Mouse (Mus musculus) MEL (cell line): ENCODE results near the gene Atp6v0a1. TPM values are rescaled to one million over a fixed set of nuclear protein-coding genes. Genes with fewer than 3 reads are reported as not detected.

Experiments used
- DNase-seq: peaks from one replicate; pipeline ENCODE4 v3.0.0; 2011; ENCODE audit warnings: low read depth, low spot score
- H3K27ac ChIP-seq: 2 replicates; pipeline ENCODE4 v1.5.1; 2012; ENCODE audit warnings: low read depth, mild to moderate bottlenecking, control low read depth, low read length, moderate library complexity; ENCODE audit not compliant: control insufficient read depth
- H3K27me3 ChIP-seq, 2 experiments: fragments of 150-350 bp in 1 of 2; sonication (generic) in 1 of 2; 2 replicates each; pipeline ENCODE4 v1.6.1; 2012; ENCODE audit warnings: low read length in 2 of 2, mild to moderate bottlenecking in 2 of 2, improper control_type of control experiment in 1 of 2, moderate library complexity in 1 of 2; ENCODE audit not compliant: insufficient read depth in 2 of 2, control insufficient read depth in 1 of 2
- H3K36me3 ChIP-seq, 2 experiments: 2 replicates each; pipeline ENCODE4 v1.6.1; 2012 to 2014; ENCODE audit warnings: low read length in 2 of 2, improper control_type of control experiment in 1 of 2, inconsistent platforms in 1 of 2, mild to moderate bottlenecking in 1 of 2; ENCODE audit not compliant: insufficient read depth in 2 of 2, control insufficient read depth in 1 of 2
- H3K4me1 ChIP-seq, 2 experiments: fragments of 150-350 bp in 1 of 2; sonication (generic) in 1 of 2; 2 replicates each; pipeline ENCODE4 v1.6.1; 2012; ENCODE audit warnings: low read length in 2 of 2, improper control_type of control experiment in 1 of 2, mild to moderate bottlenecking in 1 of 2; ENCODE audit not compliant: insufficient read depth in 2 of 2, control insufficient read depth in 1 of 2
- H3K4me3 ChIP-seq, 2 experiments: fragments of 150-350 bp in 1 of 2; sonication (generic) in 1 of 2; 2 replicates each; pipeline ENCODE4 v1.5.1; 2012; ENCODE audit warnings: low read depth in 2 of 2, low read length in 2 of 2, mild to moderate bottlenecking in 2 of 2, moderate library complexity in 2 of 2, control low read depth in 1 of 2, improper control_type of control experiment in 1 of 2; ENCODE audit not compliant: control insufficient read depth in 1 of 2, insufficient read depth in 1 of 2
- H3K79me2 ChIP-seq: 2 replicates; pipeline ENCODE4 v1.6.1; 2012; ENCODE audit warnings: mild to moderate bottlenecking, low read length, moderate library complexity; ENCODE audit not compliant: control insufficient read depth, poor library complexity, insufficient read depth
- H3K9ac ChIP-seq: 2 replicates; pipeline ENCODE4 v1.6.1; 2012; ENCODE audit warnings: low read depth, mild to moderate bottlenecking, control low read depth, low read length, moderate library complexity; ENCODE audit not compliant: control insufficient read depth, poor library complexity, severe bottlenecking
- H3K9me3 ChIP-seq: fragments of 150-350 bp; sonication (generic); replicated peaks from 2 replicates; pipeline ENCODE4 v1.6.1; 2012; ENCODE audit warnings: mild to moderate bottlenecking, low read length, improper control_type of control experiment, moderate library complexity; ENCODE audit not compliant: insufficient read depth
- CHD1 ChIP-seq: IDR thresholded peaks from 2 replicates; pipeline ENCODE4 v1.6.1; 2012; ENCODE audit warnings: low read depth, mild to moderate bottlenecking, inconsistent platforms, low read length, improper control_type of control experiment
- CHD2 ChIP-seq: IDR thresholded peaks from 2 replicates; pipeline ENCODE4 v1.6.1; 2011; ENCODE audit warnings: low read length, improper control_type of control experiment
- ELF1 ChIP-seq: IDR thresholded peaks from 2 replicates; pipeline ENCODE4 v1.6.1; 2014; ENCODE audit warnings: low read depth, mild to moderate bottlenecking, inconsistent platforms, low read length, improper control_type of control experiment, moderate library complexity
- ETS1 ChIP-seq: IDR thresholded peaks from 2 replicates; pipeline ENCODE4 v1.6.1; 2012; ENCODE audit warnings: low read depth, mild to moderate bottlenecking, inconsistent platforms, low read length, improper control_type of control experiment, moderate library complexity
- GABPA ChIP-seq: IDR thresholded peaks from 2 replicates; pipeline ENCODE4 v1.6.1; 2012; ENCODE audit warnings: low read depth, mild to moderate bottlenecking, inconsistent platforms, low read length, improper control_type of control experiment, moderate library complexity
- GATA1 ChIP-seq: IDR thresholded peaks from 2 replicates; pipeline ENCODE4 v1.6.1; 2011; ENCODE audit warnings: low read depth, low read length, improper control_type of control experiment
- HCFC1 ChIP-seq: IDR thresholded peaks from 2 replicates; pipeline ENCODE4 v1.6.1; 2012; ENCODE audit warnings: low read depth, mild to moderate bottlenecking, inconsistent platforms, low read length, improper control_type of control experiment, moderate library complexity
- KAT2A ChIP-seq: conservative IDR thresholded peaks from 2 replicates; pipeline ENCODE4 v1.6.1; 2012; ENCODE audit warnings: low read depth, low read length, improper control_type of control experiment, inconsistent platforms
- MAFK ChIP-seq: IDR thresholded peaks from 2 replicates; pipeline ENCODE4 v1.6.1; 2011; ENCODE audit warnings: low read depth, mild to moderate bottlenecking, low read length, improper control_type of control experiment, borderline replicate concordance
- MAX ChIP-seq: IDR thresholded peaks from 2 replicates; pipeline ENCODE4 v1.6.1; 2011; ENCODE audit warnings: low read length, improper control_type of control experiment
- MXI1 ChIP-seq: IDR thresholded peaks from 2 replicates; pipeline ENCODE4 v1.6.1; 2011; ENCODE audit warnings: mild to moderate bottlenecking, low read depth, low read length, improper control_type of control experiment
- MYB ChIP-seq: IDR thresholded peaks from 2 replicates; pipeline ENCODE4 v1.6.1; 2011; ENCODE audit warnings: mild to moderate bottlenecking, low read depth, low read length, improper control_type of control experiment
- MYC ChIP-seq: IDR thresholded peaks from 2 replicates; pipeline ENCODE4 v1.6.1; 2011; ENCODE audit warnings: low read depth, mild to moderate bottlenecking, low read length, improper control_type of control experiment, moderate library complexity
- NELFE ChIP-seq: IDR thresholded peaks from 2 replicates; pipeline ENCODE4 v1.6.1; 2011; ENCODE audit warnings: low read depth, low read length, improper control_type of control experiment
- NRF1 ChIP-seq: IDR thresholded peaks from 2 replicates; pipeline ENCODE4 v1.6.1; 2014; ENCODE audit warnings: low read depth, mild to moderate bottlenecking, inconsistent platforms, low read length, improper control_type of control experiment, moderate library complexity; ENCODE audit not compliant: poor library complexity, insufficient read depth, severe bottlenecking
- RAD21 ChIP-seq: IDR thresholded peaks from 2 replicates; pipeline ENCODE4 v1.6.1; 2011; ENCODE audit warnings: mild to moderate bottlenecking, low read depth, low read length, improper control_type of control experiment
- RCOR1 ChIP-seq: IDR thresholded peaks from 2 replicates; pipeline ENCODE4 v1.6.1; 2012; ENCODE audit warnings: low read depth, mild to moderate bottlenecking, inconsistent platforms, low read length, improper control_type of control experiment
- SIN3A ChIP-seq: IDR thresholded peaks from 2 replicates; pipeline ENCODE4 v1.6.1; 2012; ENCODE audit warnings: low read length, improper control_type of control experiment, inconsistent platforms
- SMC3 ChIP-seq: IDR thresholded peaks from 2 replicates; pipeline ENCODE4 v1.6.1; 2011; ENCODE audit warnings: low read depth, low read length, improper control_type of control experiment
- TBP ChIP-seq: IDR thresholded peaks from 2 replicates; pipeline ENCODE4 v1.8.0; 2011; ENCODE audit warnings: low read depth, low read length, improper control_type of control experiment
- TCF12 ChIP-seq: IDR thresholded peaks from 2 replicates; pipeline ENCODE4 v1.6.1; 2014; ENCODE audit warnings: low read depth, mild to moderate bottlenecking, inconsistent platforms, low read length, improper control_type of control experiment, moderate library complexity
- ZKSCAN1 ChIP-seq: IDR thresholded peaks from 2 replicates; pipeline ENCODE4 v1.6.1; 2012; ENCODE audit warnings: low read depth, mild to moderate bottlenecking, inconsistent platforms, low read length, improper control_type of control experiment, moderate library complexity
- ZNF384 ChIP-seq: IDR thresholded peaks from 2 replicates; pipeline ENCODE4 v1.6.1; 2012; ENCODE audit warnings: low read depth, mild to moderate bottlenecking, inconsistent platforms, low read length, improper control_type of control experiment
- polyA plus RNA-seq, 2 experiments: library from polyadenylated mRNA; stranded (reverse) in 1 of 2; unstranded in 1 of 2; fragments of >175 nt in 1 of 2; fragments of >200 nt in 1 of 2; gene quantifications; 2 replicates each; pipeline versions ENCODE4 v1.2.1 to v1.2.4; 2012; ENCODE audit warnings: low replicate concordance in 2 of 2, low read depth in 1 of 2; ENCODE audit not compliant: insufficient read length in 2 of 2, insufficient read depth in 1 of 2, missing spikeins in 1 of 2
- total RNA-seq: library from RNA; depleted of rRNA; stranded (reverse); fragments of 300-350 nt; gene quantifications from 2 replicates; pipeline ENCODE4 v1.2.3, GENCODE M21; 2012

Gene Atp6v0a1
- total and polyA plus RNA-seq, 3 experiments = 12.8 to 23.2 TPM; not detected in 1

DNA sequence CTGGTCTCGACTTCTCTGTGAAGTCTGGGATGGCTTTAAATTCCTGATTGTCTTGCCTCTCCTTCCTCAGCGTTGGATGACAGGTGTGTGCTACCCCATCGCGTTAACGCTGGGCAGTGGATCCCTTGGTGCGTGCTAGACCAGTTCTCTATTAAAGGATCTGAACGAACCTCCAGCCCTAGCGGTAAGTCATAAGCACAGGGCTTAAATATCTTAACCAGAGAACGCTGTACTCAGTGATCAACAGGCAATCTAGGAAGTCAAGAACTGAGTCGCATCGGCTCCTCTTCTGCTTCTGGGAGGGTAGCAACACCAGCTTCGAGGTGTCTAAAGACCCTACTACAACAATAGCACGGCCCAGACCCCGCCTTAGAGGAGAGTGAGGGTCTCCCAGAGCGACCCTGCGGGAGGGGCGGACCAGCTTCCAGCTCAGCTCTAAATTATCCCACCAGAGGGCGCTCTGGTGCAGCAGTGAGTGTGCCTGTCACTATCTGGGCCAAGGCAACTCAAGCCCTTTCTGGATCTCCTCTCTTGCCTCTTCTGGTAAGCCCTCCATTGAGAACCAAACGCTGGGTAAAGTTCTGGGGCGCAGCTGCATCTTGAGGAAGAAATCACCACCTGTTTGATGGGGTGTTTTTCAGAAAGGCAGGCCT, 26.0 kb upstream of the Atp6v0a1 start (continued):
- TF ChIP-seq RAD21 (peak; percentile 91), MXI1 (peak; percentile 73; the same call in 1 of the 2 replicates), CHD2 (no peak), CHD1 (no peak), NELFE (no peak)

DNA sequence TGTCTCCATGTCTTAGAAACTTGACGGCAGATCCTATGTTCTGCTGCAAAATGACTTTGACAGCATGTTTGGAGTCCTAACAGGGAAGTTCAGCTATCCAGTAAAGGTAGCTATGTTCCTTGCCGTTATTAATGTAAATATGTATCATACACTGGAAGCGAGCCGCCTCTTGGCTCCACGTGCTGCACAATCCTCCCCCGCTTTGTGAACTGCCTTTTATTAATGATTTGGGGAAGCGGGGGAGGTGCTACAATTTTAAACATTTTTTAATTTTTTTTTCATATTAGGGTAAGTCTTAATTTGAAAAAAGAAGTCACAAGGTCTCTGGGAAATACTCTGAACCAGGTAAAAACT, 25.5 kb upstream of the Atp6v0a1 start:
- peaks cover 0 to 10% of the 10 kb centered on the region in 2 experiments; a peak in 2 of 4 replicates for H3K36me3 ChIP-seq
- H3K4me1 ChIP-seq = peaks cover 4 to 11% of the 10 kb centered on the region in 2 experiments; a peak in 3 of 4 replicates
- H3K9ac ChIP-seq = peak overlapping the region; percentile 62
- DNase-seq = no peak
- TF ChIP-seq MAX = peak; percentile 75
- TF ChIP-seq ZKSCAN1 = no peak
- TF ChIP-seq GATA1 = no peak
- no peak for TF ChIP-seq ETS1
- TF ChIP-seq TBP = peak; percentile 7; the same call in 1 of the 2 replicates
- TF ChIP-seq MYB = no peak
- no peak for TF ChIP-seq NRF1
- no peak for TF ChIP-seq CHD1
- TF ChIP-seq MYC = peak; percentile 77; the same call in 1 of the 2 replicates
- peak; percentile 66; the same call in 1 of the 2 replicates for TF ChIP-seq SIN3A
- no peak for TF ChIP-seq CHD2
- no peak for TF ChIP-seq SMC3
- peak; percentile 18; the same call in 1 of the 2 replicates for TF ChIP-seq NELFE
- no peak for TF ChIP-seq ELF1
- TF ChIP-seq MXI1 = peak; percentile 65; the same call in 1 of the 2 replicates
- no peak for TF ChIP-seq MAFK
- TF ChIP-seq ZNF384 = no peak
- TF ChIP-seq RCOR1 = no peak
- no peak for TF ChIP-seq KAT2A
- TF ChIP-seq GABPA = no peak
- TF ChIP-seq TCF12 = no peak
- no peak for TF ChIP-seq HCFC1
- no peaks in the 10 kb centered on the region for H3K9me3 ChIP-seq
- H3K27me3 ChIP-seq = peaks cover 4 to 5% of the 10 kb centered on the region in 2 experiments; a peak in 3 of 4 replicates
- peak overlapping the region; percentile 5; the same call in 1 of the 2 replicates for H3K27ac ChIP-seq
- H3K4me3 ChIP-seq = peak overlapping the region; percentile 37 to 40
- H3K79me2 ChIP-seq = no peaks in the 10 kb centered on the region
